Mouse (Mus musculus) limb, embryonic 14.5 days (tissue): ENCODE measurements around the gene Ackr4. TPM values are rescaled to one million over a fixed set of nuclear protein-coding genes. Genes with fewer than 3 reads are reported as not detected.

Source experiments
- ATAC-seq: fragments of 200-750 bp; cut with Nextera tagmentation; 2 replicates; pipeline ENCODE4 v1.8.0; 2017; ENCODE audit warnings: low read depth, moderate number of reproducible peaks, moderate TSS enrichment; ENCODE audit not compliant: low FRiP score
- DNase-seq: peaks from one replicate; pipeline ENCODE4 v3.0.0-alpha.2; 2015; ENCODE audit warnings: low spot score
- H3K27ac ChIP-seq: fragments of 300-500 bp; sonication (generic); replicated peaks from 2 replicates; pipeline ENCODE4 v1.5.1; 2014; ENCODE audit warnings: low read depth, mild to moderate bottlenecking, low read length, moderate library complexity, mixed read lengths
- H3K27me3 ChIP-seq: fragments of 300-500 bp; sonication (generic); 2 replicates; pipeline ENCODE4 v1.6.1; 2014; ENCODE audit warnings: low read length, mixed read lengths; ENCODE audit not compliant: control insufficient read depth, insufficient read depth
- H3K36me3 ChIP-seq: fragments of 300-500 bp; sonication (generic); 2 replicates; pipeline ENCODE4 v1.6.1; 2014; ENCODE audit warnings: mild to moderate bottlenecking, low read length, moderate library complexity, mixed read lengths; ENCODE audit not compliant: control insufficient read depth, insufficient read depth
- H3K4me1 ChIP-seq: fragments of 300-500 bp; sonication (generic); 2 replicates; pipeline ENCODE4 v1.6.1; 2014; ENCODE audit warnings: antibody characterized with exemption, low read length, mixed read lengths; ENCODE audit not compliant: control insufficient read depth, insufficient read depth
- H3K4me2 ChIP-seq: fragments of 300-500 bp; sonication (generic); replicated peaks from 2 replicates; pipeline ENCODE4 v1.6.1; 2014; ENCODE audit warnings: low read depth, mild to moderate bottlenecking, low read length, moderate library complexity; ENCODE audit not compliant: severe bottlenecking
- H3K4me3 ChIP-seq: fragments of 300-500 bp; sonication (generic); replicated peaks from 2 replicates; pipeline ENCODE4 v1.5.1; 2014; ENCODE audit warnings: low read length
- H3K9ac ChIP-seq: fragments of 300-500 bp; sonication (generic); 2 replicates; pipeline ENCODE4 v1.6.1; 2014; ENCODE audit warnings: mild to moderate bottlenecking, low read depth, low read length, moderate library complexity; ENCODE audit not compliant: severe bottlenecking
- H3K9me3 ChIP-seq: fragments of 300-500 bp; sonication (generic); 2 replicates; pipeline ENCODE4 v1.6.1; 2016; ENCODE audit warnings: low read length; ENCODE audit not compliant: control insufficient read depth
- POLR2A ChIP-seq: fragments of 200-500 bp; IDR thresholded peaks from 2 replicates; pipeline ENCODE4 v1.8.0; 2012; ENCODE audit warnings: inconsistent platforms, mild to moderate bottlenecking, moderate library complexity, borderline replicate concordance; ENCODE audit not compliant: insufficient read depth, insufficient read length; ENCODE audit errors: extremely low read depth
- WGBS: fragments of 180-500 bp; shearing (Covaris S2); extraction: QIAGEN DNeasy Blood & Tissue Kit; methylation state at CpG from one replicate; pipeline ENCODE4 v1.1.7; 2014; 5-methylcytosine and 5-hydroxymethylcytosine counted together
- polyA plus RNA-seq, 2 experiments: library from polyadenylated mRNA; depleted of rRNA in 1 of 2; stranded (reverse) in 1 of 2; unstranded in 1 of 2; fragments of >200 nt; fragmentation: Nextera tagmentation in 1 of 2; extraction: Ambion mirVana in 1 of 2; gene quantifications; 2 replicates each; pipeline versions ENCODE4 v1.2.1 to v1.2.3; 2012 to 2014

The Ackr4 gene
- polyA plus RNA-seq, 2 experiments: 2.8 TPM

- DNase-seq: peak; percentile 31
- H3K36me3 ChIP-seq: no peaks in the 10 kb centered on the region
- ATAC-seq: no peak
- no peak for TF ChIP-seq POLR2A
- H3K27me3 ChIP-seq: no peaks in the 10 kb centered on the region
- no peak overlapping the region for H3K27ac ChIP-seq
- no peaks in the 10 kb centered on the region for H3K4me1 ChIP-seq
- WGBS: 78% methylated on average over 9 of the region's 9 CpGs
- H3K9ac ChIP-seq: no peak overlapping the region
- no peak overlapping the region for H3K4me3 ChIP-seq
- no peaks in the 10 kb centered on the region for H3K9me3 ChIP-seq
- no peak overlapping the region for H3K4me2 ChIP-seq
Measured at GRCm38 (mm10) chr9:104130141-104130755, 3.5 kb upstream of the Ackr4 start.

GRCm38 (mm10) chr9:104128110-104128509 is 1.4 kb upstream of the Ackr4 start:
- Histone ChIP-seq H3K36me3 (no peaks in the 10 kb centered on the region), H3K4me3 (no peak overlapping the region), H3K9ac (no peak overlapping the region; the same call in 1 of the 2 replicates), H3K27me3 (no peaks in the 10 kb centered on the region), H3K4me1 (peaks cover 4% of the 10 kb centered on the region; the same call in 1 of the 2 replicates), H3K27ac (no peak overlapping the region), H3K4me2 (no peak overlapping the region), H3K9me3 (no peaks in the 10 kb centered on the region)
- no peak for TF ChIP-seq POLR2A
- DNase-seq: no peak
- ATAC-seq: no peak
- WGBS: 76% methylated on average over 2 of the region's 2 CpGs

GRCm38 (mm10) chr9:104123622-104124021 is 3.1 kb downstream of the Ackr4 start:
- no peak for TF ChIP-seq POLR2A
- no peak overlapping the region for H3K27ac ChIP-seq
- H3K4me3 ChIP-seq: no peak overlapping the region
- no peak overlapping the region for H3K4me2 ChIP-seq
- no peak overlapping the region for H3K9ac ChIP-seq
- H3K27me3 ChIP-seq: no peaks in the 10 kb centered on the region
- no peaks in the 10 kb centered on the region for H3K9me3 ChIP-seq
- WGBS: 34% methylated on average over 5 of the region's 5 CpGs
- DNase-seq: peak; percentile 27
- no peaks in the 10 kb centered on the region for H3K36me3 ChIP-seq
- ATAC-seq: no peak; the same call in 1 of the 2 replicates
- H3K4me1 ChIP-seq: peaks cover 4% of the 10 kb centered on the region; the same call in 1 of the 2 replicates

GRCm38 (mm10) chr9:104123101-104123500 is 3.6 kb downstream of the Ackr4 start:
- no peak overlapping the region for H3K27ac ChIP-seq
- no peak for TF ChIP-seq POLR2A
- H3K36me3 ChIP-seq: no peaks in the 10 kb centered on the region
- no peak overlapping the region for H3K9ac ChIP-seq
- H3K4me3 ChIP-seq: no peak overlapping the region
- no peaks in the 10 kb centered on the region for H3K9me3 ChIP-seq
- 73% methylated on average over 5 of the region's 5 CpGs for WGBS
- ATAC-seq (no peak), DNase-seq (no peak)
- H3K4me1 ChIP-seq: peaks cover 10% of the 10 kb centered on the region; the same call in 1 of the 2 replicates
- H3K27me3 ChIP-seq: no peaks in the 10 kb centered on the region
- no peak overlapping the region for H3K4me2 ChIP-seq

GRCm38 (mm10) chr9:104109151-104109550 is 17.6 kb downstream of the Ackr4 start:
- Histone ChIP-seq H3K27ac (no peak overlapping the region), H3K27me3 (no peaks in the 10 kb centered on the region), H3K9me3 (no peaks in the 10 kb centered on the region), H3K4me3 (no peak overlapping the region), H3K36me3 (no peaks in the 10 kb centered on the region), H3K4me2 (no peak overlapping the region), H3K4me1 (no peaks in the 10 kb centered on the region), H3K9ac (no peak overlapping the region)
- TF ChIP-seq POLR2A: no peak
- DNase-seq (no peak), ATAC-seq (no peak)
- 68% methylated on average over 5 of the region's 5 CpGs for WGBS
